Mouse (Mus musculus) thymus, postnatal 10 days (tissue): ENCODE data around the gene Rhbdd1.

ENCODE experiments used
- DNase-seq, 2 experiments: peaks; one replicate each; pipeline ENCODE4 v3.0.0; 2021; ENCODE audit warnings: low spot score in 2 of 2

Gene Rhbdd1

DNA sequence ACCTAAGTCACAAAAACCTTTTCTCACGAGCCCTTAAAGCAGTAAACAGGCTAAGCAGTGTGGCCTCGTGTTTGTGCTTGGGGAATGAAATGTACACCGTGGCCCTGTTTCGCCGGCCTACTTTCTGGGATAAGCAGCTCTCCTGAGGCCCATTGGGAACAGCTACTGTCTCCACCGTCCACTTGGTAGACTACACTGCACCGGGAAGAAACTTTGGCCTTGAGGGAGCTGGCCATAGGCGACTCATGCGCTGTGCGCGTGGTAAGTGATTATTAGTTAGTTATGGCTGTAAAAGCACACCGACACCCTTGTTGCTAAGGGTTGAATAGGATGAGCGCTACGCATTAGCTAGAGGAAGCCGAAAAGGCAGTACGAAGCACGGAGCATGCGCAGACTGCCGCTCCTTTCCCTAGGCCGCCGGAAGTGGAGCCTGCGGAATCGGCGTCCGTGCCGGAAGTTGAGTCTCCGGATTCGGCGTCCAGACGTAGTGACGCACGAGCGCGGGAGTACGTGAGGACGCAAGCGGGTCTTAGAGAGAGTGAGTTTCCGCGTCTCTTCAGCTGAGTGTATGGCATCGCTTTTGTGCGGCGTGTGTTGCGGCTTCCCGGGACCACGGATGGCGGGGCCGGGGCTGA, at the start of gene Rhbdd1:
TSS of gene Rhbdd1 (plus strand) at position 342 of the 635 bp plus-strand sequence.
- peak; percentile 95 to 97 for DNase-seq

DNA sequence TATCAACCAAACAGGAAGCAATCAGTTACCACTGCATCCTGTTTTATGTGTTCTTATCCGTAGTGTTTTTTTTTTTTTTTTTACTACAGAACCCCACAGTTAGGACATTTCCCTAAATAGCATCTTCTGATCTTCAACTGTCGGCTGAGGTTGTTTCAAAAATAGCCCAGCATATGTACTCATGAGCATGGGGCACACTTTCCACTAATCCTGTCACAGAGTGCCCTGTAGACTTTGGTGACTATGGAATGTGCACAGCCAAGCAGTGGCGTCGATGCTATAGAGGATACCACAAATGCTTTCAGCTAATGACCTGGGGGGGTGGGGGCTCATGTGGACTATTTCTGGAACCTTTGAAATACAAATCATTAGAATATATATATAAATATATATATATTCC, 48.7 kb upstream of the Rhbdd1 start:
- no peak for DNase-seq

DNA sequence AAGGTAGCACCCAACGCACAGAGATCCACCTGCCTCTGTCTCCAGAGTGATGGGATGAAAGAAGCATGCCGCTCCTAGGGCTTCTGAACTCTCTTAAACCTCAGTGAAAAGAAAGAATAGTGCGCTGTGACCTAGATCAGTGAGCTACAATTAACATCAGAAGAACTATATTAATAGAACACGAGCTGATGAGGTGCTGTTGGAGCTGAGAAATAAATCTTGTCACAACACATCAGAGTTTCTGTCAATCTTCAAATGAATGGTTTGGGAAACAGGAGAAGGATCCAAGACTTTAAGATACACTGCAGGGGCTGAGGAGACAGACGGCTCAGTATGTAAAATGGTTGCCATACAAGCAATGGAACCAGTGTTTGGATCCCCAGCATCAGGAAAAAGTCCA, 44.0 kb upstream of the Rhbdd1 start:
- no peak for DNase-seq

DNA sequence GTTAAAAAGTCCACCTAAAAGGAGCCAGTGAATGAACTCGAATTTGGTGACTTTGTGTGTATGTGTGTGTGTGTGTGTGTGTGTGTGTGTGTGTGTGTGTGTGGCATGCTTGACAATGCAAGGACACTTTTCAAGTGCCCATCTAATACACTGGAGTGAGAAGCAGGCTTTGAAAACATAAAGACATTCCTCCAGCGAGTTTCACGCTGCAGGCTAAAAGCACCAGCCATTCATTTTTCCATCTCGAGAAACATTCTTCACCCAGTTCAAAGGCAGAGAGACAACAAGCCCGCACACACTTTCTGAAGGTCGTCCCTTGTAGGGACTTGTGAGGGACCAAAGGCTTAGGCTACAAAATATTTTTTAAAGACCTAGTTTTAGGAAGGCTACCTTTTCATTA, 42.7 kb upstream of the Rhbdd1 start:
- no peak for DNase-seq

DNA sequence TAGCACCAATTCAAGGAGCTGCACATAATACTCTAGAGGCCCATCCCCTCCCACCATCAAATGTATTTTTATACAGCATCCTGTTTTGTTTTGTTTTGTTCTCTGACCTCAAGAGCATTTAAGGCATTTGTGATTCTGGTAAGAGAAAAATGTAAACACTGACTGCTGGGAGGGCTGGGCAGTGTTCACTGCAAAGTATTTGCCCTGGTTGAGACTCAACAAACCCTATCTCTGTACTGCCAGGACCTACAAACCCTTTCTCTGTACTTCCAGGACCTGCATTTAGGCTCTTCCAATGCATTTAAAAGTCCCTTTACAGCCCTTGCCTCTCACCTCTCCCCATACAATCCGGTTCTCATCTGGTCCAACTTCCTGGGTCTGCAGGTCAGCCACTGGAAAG, 41.9 kb upstream of the Rhbdd1 start:
- DNase-seq: no peak

DNA sequence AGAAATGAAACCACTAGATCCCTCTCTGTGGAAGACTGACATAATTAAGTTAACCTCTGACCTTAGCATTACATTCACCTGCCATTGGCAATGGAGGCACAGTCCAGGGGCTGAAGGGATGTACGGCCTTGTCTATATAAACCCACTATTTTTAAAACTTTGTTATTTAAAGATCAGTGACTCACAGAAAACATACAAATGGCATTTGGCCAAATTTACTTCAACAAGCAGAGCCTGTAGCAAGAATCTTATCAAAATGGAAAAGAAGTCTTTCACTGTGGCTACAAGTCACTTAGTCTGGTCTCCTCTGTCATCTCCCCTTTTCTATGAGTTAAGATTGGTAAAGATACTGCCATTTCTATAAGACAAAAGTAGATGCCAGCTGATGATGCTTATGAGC, 36.5 kb upstream of the Rhbdd1 start:
- DNase-seq: no peak

DNA sequence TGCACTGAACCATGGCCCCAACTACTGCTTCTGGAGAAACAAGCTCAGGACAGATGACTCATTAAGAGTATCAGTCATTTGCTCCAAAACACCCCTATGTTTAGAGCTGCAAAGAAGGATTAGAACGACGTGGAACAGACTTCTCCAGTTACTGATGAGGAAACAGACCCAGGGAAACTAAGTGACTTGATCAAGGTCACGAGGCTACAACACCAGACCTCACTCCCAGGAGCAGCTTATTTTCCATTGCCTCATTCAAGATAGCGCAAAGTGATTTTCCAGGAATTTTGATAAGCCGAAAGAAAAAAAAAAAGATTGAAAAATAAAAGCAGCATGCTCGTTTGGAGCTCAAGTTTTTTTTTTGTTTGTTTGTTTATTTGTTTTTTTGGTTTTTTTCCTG, 34.4 kb upstream of the Rhbdd1 start:
- no peak for DNase-seq

DNA sequence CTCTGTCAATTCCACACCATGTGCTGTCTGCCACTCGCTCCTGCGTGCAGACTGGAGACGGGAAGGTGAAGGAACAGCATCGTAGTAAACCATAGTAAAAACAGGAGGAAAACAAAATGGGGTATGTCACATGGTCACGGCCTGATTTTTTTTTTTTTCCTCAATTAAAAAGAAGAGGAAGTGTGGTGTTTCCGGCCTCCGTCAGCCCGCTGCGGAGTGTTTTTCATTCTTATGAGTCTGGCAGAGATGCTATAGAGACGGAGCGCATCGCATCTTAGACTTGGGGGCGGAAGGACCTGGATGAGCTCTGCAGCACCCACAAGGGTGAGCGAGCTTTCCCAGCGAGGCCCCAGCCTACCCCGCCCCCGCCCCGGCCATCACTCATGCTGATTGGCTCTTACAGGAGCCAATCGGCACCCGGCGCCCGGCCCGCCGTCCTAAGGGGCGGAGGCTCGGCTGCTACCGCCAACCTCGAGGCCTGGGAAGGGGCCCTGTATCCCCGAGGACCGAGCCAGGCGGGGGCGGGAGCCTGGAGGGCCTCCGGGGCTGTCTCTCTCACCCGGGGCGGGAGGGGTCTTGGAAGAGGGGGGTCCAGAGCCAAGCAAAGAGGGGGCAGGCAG, 33.1 kb upstream of the Rhbdd1 start:
- peak; percentile 71 to 78 for DNase-seq

DNA sequence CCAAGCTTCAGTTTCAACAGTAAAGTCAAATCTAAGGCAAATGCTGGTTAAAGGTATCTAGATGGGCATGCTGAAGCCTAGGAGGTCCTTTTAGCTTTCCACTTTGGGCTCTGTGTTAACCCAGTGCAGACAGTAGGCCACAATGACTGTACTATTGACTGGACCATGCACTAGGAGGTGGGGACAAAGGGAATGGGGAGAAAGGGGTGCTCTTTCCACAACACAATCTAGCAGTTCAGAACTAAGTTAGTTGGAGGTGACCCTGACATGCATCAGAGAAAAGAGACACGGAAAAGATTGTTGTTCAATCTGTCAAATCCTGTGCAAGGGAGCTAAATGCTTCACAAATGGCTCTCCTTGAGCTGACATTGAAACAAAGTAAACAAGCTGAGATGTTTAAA, 32.4 kb upstream of the Rhbdd1 start:
- DNase-seq: no peak

DNA sequence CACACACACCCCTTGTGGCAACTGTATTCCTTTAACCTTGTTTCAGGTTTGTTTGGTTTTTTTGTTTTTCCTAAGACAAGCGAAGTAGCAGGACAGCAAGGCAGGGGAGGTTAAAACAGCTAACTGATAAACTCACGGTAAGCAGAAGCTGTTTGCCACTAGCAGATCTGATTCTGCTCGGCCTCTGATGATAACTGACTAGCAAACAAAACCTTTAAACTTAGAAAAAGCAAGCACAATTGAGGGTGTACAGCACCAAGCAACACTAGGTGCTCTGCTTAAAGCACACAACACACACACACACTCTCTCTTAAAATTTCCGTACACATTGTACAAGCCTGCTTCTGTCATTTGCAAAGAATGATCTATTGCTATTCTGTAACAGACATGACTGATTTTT, 31.8 kb upstream of the Rhbdd1 start:
- DNase-seq: no peak

DNA sequence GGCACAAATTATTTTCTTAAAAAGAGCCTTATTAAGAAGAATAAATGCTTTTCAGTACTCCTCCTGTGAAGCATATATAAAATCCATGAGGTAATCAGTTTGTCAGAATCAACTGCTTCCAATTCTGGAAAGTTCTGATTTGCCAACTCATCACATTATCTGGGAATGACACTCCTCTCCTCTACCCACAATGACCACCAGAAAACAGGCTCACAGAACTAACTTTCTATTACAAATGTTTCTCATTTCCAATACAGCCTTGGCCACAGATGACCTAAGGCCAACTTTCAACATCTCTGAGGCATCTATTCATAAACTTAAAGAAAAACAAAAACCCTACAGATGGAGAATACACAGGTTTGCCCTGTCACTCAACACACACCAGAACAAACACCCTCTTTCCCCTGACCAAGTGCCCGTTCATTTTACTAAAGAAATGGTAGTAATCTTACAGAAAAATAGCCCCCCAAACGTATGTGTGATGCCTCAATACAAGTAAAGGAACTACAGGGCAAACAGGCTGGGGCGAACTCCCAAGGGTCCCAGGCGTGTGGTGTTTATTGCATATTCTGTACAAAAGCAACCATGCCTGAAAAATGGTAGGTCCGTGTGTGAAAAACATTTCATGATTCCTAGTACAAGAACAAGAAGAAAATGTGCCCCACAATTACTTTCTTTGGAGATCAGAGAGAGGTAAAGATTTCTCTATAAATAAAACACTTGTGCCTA, 30.6 kb upstream of the Rhbdd1 start:
- DNase-seq: no peak

DNA sequence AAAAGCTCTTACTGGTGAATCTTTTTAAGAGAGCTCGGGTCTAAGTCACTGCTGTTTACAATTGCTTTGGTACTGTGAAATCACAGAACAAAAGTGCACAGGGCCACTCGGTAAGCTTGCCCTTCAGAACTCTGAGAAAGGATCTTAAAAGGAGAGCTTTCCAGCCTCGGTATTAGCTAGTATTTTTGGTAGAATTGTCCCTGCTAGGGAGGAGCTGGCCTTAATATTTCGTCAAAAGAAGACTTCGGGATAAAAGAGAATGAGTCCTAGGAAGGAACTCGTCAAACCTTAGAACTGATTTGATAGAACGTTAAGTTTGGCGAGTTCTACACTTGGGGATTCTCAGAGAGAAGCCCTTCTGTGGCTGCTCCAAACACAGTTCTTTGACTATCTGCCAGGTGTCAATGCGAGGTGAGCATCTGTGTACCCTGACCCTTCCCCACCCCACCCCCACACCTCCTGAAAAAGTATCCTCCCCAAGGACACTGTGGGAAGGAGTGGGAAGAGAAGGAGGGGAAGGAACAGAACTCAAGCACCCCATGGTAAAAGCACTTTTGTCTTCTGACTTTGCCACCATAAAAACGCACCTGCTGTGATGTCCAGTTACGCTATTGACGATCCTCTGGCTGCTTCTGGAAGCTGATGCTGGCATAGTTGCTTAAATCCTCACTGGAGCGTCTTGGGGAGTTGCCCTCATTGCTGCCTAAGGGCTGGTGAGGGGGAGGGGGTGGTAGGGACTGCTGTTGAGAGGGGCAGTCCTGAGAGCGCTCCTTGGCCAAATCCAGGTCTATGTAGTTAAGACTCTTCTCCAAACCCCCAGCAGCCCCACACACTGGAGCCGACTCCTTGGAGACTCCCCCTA, 29.8 kb upstream of the Rhbdd1 start:
- DNase-seq: no peak

DNA sequence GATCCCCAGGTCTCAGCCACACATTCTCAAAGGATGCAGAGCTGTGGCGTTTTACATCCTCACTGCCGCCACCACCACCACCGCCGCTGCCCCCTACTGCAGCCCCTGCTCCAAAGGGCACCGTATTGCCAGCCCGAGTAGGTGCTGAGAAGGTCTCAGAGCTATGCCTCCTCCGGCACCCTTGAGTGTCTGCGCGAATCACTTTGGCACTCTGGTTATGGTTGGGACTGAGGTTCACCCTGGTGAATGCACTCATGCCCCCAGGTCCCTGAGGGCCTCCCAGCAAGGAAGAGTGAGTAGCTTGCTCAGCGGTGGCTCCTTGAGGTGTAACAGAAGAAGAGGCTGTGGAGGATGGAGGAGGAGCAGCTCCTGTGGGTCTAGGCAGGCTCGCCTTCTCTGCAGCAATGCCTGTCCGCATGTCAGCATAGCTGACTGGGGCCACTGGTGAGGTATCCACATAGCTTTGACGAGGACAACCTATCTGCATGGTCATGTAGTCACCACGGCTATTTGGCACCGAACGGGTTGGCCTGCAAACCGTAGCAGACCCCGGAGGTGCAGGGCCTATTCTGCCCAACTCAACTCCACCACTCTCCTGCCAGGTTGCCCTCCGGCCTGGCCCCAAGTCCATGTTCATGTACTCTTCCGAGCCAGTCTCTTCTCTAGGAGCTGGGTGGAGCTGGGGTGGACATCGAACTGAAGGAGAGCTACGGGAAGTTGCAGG, 29.0 kb upstream of the Rhbdd1 start:
- no peak for DNase-seq

DNA sequence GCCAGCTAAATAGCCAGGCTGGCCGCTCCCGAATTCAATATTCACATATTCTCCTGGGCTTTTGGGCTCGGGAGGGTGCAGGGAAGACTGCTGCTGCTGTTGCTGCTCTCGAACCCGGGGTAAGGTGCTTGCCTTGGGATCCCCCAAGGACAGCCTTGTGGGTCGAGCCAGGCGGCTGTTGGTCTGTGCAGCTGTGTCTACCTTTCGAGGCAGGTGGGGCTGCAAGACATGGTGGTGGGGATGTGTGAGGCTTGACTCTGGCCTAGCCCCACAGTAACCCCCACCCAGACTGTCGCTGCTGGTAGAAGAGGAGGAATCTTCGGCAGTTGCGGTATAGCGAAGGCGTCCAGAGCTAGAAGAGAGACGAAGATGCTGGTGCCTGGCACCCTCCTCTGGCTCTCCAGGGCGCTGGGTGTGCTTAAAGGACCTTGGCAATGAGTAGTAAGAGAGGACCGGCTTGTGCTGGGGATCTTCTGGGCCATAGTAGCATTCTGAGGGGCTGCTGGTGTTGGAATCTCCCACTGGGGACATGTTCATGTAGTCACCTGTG, 28.4 kb upstream of the Rhbdd1 start:
- DNase-seq: no peak

DNA sequence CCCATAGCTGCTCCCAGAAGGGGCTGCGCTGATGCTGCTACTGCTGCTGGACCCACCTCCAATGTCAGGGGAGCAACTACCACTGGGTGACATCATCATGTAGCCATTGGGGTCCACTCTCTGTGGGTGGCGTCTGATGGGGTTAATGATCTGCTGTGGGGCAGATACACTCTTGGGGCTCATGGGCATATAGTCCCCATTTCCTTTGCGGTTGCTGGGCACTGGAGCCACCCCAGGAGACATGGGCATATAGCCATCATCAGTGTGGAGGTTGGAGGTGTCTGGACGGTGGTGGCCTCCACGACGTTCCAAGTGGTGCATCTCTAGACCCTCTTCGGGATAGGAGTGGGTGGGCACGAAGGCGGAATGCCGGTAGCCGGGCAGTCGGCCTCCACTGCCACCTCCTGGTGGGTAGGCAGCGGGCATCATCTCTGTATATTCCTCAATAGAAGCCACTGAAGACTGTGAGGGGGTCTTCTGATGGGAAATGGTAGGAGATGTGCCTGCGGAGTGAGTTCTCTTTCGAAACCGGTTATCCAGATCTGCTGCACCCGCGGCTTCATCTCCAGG, 27.7 kb upstream of the Rhbdd1 start:
- no peak for DNase-seq

DNA sequence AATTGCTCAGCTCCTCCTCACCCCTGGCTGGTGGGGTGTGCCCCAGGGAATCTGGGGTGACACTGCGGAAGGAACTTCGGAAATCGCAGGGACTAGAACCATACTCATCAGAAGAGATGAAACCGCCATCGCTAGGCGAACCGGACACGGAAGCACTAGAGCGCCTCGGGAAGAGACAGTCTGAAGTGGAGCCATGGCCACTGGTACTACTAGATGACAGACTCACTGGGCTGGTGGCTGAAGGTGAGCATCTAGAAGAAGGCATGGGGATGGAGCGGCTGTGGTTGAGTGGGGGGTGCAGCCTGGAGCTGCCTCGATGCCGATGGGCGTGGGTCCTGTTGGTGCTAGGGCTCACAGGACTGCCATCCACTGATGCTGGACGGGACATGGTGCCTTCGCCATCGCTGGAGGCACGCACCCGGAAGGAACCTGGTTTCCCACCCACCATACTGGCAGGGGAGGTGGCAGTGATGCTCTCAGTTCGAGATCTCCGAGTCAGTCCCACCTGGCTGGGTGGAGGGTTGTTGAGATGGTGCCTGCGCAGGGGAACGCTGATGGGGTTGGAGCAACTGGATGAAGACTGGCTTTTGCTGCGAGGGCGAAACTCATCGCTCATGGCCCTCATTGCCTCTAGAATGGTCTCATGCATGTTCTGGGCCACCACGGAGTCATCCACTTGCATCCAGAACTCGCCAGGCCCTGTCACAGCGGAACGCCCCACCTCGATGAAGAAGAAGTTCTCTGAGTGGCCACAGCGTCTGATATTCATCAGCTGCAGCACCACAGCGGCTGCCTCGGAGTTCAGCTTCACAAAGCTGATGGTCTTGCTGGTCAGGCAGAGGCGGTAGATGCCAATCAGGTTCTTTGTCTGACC, 26.9 kb upstream of the Rhbdd1 start:
- DNase-seq: no peak

DNA sequence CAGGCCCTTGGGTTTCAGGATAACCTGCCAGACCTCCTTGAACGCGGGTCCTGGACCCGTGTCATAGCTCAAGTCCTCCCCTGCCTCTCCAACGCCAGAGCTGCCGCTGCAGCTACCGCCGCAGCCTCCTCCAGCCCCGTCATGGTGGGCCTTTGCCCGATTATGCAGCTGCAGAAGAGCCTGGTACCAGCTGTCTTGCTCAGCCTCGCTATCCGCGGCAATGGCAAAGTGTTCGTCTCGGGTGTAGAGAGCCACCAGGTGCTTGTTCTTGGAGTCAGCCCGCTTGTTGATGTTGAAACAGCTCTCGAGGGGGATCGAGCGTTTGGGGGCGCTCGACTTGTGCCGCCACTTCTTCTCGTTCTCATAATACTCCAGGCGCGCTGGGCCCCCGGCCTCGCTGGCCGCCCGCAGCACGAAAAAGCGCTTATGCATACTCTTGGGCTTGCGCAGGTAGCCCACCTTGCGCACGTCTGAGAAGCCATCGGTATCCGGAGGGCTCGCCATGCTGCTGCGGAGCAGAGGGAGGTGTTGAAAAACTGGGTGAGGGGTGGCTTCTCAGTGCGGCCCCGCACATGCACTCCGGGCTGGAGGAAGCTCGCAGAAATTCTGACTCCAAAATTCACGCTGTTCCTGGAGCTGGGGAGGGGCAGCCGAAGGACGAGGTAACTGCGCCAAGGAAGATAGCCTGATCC, 26.1 kb upstream of the Rhbdd1 start:
- DNase-seq: no peak

DNA sequence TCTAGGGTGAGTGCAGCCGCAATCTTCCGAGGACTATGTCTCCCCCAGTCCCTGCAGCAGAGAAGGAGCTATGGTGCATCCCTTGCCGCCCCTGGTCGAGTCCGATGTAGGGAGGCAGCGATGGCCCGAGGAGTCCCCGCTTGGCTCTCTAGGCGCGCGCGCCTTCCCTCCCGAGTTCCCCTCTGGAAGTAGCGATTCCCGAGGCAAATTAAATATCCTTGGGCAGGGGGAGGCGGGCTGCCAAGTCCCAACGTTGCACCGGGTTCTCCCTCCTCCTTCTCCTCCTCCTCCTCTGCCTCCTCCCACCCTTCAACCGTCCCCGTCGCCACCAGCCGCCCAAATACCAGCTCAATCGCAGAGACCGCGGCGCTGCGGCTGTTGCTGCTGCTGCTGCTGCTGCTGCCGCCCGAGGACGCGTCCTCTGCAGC, 25.5 kb upstream of the Rhbdd1 start:
- DNase-seq: no peak

DNA sequence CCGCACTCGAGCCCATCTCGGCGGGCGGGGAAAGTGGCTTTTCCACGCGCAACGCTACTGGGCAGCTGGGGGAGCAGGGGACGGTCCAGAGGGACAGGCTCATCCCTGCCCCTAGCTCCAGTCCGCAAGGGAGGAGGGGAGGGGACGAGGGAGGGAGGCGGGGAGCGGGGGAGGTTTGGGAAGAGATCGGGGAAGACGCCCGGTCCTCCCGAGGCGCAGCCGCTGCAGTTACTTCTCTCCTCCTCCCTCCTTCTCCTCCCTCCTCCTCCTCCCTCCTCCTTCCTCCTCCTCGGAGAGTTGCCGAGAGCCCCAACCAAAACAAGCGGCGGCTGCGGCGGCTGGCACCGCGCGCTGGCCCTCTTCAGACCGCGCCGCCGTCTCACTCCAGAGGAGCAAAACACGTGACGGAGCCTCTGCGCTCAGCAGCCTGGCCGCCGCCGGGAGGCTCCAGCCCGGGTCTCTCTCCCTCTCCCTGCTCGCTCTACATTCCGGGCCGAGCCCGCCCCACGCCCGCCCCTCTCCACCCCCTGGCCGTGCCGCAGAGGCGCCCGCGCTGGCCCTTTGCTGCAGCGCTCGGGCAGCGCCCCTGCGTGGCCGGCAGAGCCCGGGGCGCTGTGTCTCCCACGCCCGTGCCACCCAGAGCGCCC, 25.0 kb upstream of the Rhbdd1 start, which contains the start of gene Irs1:
TSS of gene Irs1 (minus strand) at position 266 of the 647 bp plus-strand sequence.
- DNase-seq: no peak
